Mouse (Mus musculus) adrenal gland, postnatal 36 days (tissue): Measurements from ENCODE around the gene Prss46. TPM values are rescaled to one million over a fixed set of nuclear protein-coding genes. Genes with fewer than 3 reads are reported as not detected.

Experiments
- DNase-seq, 2 experiments: peaks; one replicate each; pipeline ENCODE4 v3.0.0; 2021; ENCODE audit warnings: mixed read lengths in 1 of 2
- total RNA-seq, 2 experiments: library from RNA; stranded (reverse); gene quantifications; 2 replicates each; pipeline ENCODE4 v1.2.3; 2021

Gene Prss46
- total RNA-seq, 2 experiments from 2014 or later = not detected

DNA sequence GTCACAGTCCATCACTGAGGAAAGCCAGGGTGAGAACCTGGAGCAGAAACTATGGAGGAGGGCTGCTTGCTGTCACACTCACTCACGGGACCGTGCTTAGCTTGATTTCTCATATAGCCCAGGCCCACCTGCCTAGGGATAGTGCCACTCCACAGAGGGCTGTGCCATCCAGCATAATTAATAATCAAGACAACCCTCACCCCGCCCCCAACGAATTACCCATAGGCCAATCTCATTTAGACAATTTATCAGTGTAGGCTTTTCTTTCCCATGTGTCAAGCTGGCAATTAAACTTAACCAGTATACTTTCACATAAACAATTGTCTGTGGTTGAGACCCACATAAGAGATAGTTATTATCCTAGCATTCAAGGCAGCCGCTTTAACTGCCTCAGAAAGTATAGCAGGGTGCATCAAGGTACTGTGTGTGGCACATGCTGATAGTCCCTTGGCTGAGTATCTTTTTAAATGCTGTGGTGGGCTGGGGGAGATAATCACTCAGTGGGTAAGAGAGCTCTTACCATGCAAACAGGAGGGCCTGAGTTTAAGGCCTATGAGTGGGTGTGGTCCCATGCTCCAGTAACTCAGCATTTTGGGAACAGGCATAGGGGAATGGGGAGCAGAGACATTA lies 14.8 kb downstream of the Prss46 start:
- DNase-seq = no peak

DNA sequence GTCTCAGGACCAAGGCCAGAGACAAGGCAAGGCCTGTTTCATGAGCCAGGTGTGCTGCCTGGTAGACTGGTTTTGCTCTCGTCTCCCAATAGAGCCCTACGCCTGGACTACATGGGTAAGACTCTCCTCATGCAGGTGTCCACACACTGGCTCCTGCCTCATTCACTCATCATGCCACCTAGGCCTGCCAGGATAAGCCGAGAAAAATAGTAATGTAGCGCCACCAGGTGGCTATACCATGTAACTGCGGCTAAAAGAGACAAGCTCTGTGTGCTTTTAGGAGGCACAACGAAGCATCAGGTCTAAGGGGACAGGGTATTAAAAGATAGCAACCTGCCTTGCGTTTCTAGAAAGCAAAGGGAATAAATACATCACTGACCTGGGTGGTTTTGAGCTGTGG lies 26.7 kb downstream of the Prss46 start:
- DNase-seq = peak; percentile 62 to 65

DNA sequence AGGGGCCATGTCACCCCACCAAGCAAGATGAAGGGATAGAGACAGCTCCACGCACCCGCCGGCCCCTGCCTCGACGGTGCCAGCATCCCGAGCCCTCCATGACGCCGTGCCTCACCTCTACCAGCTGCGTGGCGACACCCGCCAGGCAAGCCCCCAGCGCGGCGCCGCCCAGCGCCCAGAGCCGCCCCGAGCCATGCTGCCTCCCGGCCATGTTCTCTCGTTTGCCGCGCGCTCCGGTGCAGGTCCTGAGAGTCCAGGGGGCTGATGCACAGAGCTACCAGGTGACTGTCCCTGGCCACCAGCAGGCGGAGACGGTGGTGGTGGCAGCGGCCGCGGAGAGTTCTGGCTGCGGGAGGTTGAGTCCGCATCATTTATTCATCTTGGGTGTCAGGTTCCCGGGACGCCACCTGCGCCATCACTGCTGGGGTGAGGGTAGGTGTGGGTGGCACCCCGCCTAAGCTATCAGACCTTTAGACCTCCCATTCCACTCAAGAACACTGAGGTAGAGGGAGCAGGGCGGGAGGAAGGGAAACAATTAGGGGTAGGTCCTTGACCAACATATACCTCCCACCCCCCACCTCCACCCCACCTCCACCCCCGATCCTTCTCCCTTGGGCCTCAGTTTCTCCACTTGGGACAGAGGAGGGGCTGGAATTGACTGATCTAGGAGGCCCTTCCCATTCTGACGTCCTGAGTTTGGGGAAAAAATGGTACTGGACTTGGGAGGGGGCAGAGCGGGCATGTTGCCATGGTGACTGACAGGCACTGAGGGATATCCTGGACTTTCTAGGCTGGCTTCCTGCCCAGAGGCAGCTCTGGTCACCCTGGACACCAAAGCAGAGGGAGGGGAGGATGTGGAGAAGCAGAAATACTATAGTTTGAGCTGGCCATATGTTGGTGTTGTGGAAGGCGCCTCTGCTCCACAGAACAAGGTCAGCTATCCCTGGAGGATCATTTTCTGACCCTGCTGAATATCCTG lies 29.7 kb downstream of the Prss46 start:
- DNase-seq = peak; percentile 61 to 72

DNA sequence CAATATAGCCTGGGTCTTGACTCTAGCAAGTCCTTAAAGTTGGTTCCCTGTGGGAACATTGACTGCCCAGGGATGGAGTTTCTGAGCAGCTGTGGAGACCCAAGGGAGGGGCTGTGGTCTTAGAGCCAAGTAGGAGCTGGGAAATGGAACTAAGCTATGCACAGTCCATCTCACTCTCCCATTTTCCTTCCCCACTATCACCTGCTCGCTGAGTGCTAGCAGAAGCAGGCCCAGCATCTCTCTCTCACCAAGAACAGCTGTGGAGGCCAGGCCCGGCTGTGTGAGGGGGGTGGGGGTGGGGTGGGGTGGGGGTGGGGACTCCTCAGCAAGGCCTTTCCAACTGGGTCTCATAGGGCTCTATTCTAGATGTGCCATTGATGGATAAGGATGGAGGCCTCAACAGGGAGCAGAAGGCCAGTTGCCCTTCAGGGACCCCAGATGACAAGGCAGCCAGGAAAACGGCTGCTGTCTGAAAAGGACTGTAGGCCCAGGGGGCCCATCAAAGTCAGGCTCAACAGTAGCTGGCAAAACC lies 30.4 kb downstream of the Prss46 start:
- no peak for DNase-seq

DNA sequence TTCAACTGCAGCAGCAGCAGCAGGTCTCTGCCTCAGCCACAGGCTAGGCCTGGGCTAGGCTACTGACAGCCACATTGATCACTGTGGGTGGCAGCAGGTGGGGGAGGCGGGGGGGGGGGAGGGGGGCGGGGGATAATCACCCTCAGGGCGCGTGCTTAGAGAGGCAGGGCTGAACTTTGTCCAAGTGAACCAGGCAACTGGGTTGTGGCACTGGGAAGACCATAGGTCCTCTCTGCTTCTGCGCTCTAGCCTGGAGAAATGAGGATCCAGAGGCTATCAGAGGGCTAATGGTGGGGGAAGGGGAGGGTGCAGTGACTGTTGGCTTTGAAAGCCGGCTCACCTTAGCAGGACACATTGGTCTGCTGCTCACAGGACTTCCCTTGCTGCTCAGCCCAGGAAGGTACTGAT lies 31.0 kb downstream of the Prss46 start:
- DNase-seq = peak in 1 of 2 experiments; percentile 28

DNA sequence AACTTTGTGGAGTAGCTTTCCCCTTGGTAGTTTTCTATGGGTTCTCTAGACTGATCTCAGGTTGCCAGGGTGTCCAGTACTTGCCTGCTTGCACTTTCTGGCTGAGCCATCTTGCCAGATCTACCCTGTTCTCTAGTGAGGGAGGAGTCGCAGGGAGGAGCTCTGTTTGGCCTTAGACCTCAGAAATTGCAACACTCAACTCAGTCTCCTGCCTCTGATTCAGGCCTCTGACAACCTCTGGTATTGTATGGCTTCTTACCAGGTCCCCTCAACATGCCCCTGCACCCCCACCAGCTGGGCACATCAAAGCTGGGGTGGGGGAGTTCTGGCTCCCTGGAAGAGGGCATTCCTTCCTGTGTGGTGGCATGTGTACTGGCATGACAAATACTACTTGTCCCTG lies 33.0 kb downstream of the Prss46 start:
- peak; percentile 25 to 37 for DNase-seq

DNA sequence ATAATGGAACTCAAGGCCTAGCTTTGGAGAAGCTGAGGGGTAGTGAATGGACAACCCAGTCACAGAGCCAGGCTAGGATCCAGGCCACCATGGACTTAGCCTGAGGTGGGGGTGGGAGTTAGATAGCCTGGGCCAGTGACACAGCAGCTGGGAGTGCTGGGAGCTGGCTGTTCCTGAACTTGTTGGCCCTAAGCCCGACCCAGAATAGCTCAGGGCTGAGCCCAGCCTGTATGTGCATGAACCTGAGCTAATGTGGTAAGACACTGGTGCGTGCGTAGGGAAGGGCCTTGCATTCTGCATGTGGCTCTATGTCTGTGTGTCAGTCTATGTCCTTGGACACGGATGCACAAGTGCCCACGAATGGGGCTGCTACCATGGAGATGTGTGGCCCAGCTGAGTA lies 33.6 kb downstream of the Prss46 start:
- DNase-seq = peak; percentile 69 to 86

DNA sequence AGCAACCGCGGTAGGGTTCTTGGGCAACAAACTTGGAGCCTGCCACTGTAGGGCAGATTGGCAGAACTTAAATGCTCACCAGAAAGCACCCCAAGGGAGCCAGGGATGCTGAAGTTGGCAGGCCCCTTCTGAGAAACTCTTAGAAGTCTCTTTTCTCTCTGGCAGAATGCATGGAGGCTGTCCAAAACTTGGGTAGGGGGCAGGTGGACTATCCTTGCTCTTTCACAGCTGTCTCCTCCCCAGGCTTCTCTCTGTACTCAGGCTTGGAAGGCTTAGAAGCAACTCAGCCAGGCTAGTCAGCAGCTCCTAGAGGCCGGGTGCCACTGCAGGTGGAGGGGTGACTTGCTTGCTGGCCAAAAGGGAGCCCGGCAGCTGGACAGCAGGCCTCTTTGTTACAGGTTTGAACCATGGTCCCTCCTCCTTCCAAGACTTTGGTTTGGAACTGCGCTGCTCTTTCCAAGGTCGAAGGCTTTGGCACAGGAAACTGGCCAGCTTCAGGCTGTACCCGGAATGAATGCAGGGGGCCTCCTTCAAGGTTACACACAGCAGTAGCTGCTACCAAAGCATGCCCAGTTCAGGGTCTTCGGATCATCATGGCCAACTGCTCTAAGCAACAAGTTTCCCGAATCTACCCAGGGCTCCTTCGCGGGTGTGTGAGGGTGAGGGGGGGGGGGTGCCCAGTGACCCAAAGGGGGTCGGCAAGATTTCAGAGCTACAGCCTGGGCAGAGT lies 35.0 kb downstream of the Prss46 start, which contains the start of gene Als2cl:
Gene Als2cl (plus strand): TSS at position 680 of the 730 bp plus-strand sequence.
- DNase-seq = peak; percentile 48 to 72

DNA sequence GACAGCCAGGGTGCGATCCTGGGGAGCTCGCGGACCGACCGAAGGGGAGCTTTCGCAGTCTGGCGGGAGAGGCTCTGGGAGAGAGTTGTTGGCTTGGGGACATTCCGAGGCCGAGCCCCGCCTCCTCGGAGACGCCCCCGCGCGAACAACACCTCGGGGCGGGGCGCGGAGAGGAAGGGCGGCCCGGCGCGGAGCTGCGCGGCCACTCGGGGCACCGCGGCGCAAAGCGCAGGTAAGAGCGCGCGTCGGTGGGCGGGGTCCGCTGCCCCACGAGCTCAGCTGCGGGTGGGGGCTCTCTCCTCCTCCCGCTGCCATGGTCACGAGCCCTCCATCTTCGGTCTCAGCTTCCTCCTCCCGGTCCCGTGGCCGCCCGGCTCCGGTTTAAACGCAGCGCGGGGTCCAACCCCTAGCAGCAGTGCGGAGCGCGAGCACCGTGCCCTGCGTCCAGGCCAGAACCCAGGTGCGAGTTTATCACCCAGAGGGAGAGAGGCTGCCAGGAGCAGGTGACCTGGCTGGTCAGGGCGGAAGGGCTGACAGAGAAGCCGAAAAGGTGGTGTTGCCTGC lies 35.8 kb downstream of the Prss46 start, which contains the start of gene Tmie:
Gene Tmie (minus strand): TSS at position 116 of the 564 bp plus-strand sequence.
- DNase-seq = peak; percentile 85 to 92

DNA sequence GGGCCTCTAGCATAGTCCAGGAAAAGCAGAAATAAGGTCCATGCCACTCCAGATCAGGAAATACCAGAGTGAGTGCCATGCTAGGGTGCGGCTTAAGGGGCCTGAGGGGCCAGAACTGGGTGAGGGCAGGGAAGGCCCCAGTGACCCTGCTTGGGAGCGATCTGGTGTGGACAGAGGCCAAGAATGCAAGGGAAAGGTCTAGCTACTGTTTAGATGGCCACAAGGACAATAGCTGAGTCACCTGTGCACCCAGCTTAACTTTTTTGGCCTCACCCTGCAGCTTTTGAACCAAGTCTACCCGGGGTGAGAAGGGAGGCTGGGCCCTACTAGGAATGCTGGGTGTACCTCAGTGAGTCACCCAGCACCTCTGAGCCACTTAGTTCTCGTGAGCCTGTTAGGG lies 36.5 kb downstream of the Prss46 start:
- DNase-seq = peak; percentile 43 to 54

DNA sequence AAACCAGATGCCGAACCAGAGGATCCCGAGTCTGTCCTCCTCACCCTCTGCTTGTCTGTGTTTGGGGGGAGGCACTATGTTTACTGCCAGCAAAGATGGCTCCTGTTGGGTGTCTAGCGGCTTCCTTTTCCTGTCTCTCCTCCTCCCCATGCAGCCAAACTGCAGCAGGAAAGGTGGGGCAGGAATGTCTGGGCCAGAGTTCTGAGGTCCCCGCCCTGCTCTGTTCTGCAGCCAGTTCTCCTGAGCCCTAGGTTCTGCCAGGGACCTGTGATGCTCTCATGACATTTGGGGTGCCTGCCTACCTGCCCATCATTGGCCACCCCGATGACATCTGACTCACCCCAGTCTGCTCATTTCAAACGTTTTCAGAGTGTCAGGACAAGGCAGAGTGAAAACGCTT lies 37.6 kb downstream of the Prss46 start:
- DNase-seq = peak; percentile 35 to 39

DNA sequence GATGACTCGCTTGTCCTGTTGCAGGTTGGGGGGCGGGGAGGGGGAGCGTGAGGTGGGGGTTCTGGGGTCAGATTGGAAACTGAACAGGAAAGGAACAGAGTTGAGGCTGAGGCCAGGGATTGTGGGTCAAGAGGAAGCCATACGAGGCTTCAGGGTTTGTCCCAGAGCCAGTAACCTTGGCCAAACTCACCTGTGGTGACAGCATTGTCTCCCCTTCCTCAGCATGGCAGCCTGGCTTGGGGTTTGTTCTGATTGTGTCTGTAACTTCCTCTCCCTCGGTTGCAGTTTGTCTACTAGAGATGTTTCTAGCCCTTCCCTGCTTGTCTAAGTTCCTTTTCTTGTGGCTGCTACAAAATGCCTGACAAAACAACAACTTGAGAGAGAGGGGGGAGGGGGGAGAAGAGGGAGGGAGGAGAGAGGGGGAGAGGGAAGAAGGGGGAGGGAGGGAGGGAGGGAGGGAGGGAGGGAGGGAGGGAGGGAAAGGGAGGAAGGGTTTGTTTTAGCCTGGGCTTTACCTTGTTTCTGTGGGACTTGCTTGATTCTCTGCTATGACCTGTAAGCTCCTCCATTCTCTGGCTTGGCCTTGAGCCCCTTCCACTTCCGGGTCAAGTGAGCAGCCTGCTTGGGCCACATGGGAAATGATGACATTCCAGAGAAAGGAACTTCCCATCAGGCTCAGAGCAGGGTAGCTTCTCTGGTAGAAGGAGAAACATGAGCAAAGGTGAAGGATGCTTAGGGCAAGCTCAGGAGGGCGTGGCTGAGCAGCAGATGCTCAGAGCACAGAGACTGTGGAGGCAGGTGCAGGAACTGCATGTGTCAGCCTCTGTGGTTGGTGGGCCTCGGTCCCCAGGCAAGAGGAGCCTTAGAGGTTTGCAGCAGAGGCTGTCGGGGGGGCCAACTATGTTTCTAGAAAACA lies 43.3 kb downstream of the Prss46 start:
- DNase-seq = no peak

DNA sequence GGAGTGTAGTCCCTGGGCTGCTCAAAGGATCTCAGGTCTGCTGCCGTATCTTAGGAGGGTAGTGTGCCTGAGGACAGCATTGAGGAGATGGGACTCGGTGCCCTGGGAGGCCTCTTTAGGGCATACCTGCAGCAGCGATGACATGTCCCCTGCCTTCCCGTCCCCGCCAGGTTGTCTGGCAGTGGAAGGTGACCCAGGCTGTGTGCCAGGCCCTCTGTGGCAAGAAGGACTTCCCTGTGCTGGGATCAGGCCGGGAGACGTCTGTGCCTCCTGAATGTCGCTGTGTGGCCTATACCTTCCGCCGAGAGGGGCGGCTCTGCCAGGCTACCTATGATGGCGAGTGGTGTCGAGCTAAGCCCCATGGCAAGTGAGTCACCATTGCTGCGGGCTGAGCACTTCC lies 44.6 kb downstream of the Prss46 start:
- DNase-seq = no peak

DNA sequence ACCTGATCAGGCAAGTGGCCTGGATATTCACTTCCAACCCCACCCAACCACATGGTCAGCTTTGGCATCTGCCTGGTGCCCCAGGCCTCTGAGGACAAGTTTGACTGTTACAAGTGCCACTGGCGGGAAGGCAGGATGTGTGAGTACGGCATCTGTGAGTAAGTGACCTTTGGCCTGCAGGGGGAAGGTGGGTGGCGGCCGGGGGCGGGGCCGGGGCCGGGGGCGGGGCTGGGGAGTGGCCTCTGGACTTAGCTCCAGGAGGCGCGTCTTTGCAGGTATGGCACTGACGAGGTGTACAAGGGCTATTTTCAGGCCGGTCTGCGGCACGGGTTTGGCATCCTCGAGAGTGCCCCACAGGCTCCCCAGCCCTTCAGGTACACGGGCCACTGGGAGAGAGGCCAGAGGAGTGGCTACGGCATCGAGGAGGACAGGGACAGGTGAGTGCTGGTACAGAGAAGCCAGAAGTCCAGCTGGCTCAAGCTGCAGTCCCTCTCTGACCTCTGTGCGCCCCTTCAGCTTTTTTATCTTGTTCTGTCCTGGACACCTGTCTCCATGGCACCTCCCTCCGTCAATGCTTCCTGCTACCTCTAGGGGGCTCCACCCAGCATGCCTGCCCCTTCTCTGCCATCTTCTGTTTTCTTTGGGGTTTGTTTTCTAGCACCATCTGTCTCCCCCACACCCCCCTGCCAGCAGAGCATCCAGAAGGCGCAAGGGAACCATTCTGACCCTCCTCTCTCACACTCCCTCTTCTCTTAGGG lies 45.9 kb downstream of the Prss46 start:
- DNase-seq = no peak

DNA sequence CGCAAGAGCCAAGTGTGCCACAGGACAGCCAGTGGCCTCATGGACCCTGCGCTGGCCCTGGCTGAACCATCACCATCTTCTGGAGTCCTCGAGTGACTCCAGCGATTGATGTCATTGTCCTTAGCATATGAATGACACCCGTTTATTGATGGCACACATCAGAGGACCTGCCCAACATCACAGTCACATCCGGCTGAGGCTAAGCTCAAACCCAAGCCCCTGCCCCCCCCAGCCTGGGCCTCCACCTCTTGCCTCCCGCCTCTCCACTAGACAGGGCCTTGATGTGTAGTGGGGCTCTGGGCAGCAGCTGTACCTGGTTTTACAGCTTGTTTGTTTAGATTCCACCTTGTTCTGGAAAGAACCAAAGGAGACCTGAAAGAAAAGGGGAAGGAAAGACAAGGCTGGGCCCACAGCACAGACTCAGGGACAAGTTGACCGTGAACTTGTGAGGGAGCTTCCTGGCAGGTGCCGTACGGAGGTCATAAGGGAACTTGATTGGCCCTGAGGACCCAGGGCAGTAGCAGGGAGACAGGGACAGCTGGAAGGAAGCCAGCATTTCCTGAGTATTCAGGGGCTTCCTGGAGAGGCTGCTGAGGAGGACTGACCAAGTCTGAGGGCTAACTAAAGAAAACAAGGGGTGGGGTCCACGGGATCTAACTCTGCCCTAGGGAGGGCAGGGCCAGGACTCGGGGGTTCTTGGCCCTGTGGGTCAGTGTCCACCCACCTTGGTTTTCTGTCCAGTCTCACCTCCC lies 46.9 kb downstream of the Prss46 start:
- peak in 1 of 2 experiments; percentile 34 for DNase-seq

DNA sequence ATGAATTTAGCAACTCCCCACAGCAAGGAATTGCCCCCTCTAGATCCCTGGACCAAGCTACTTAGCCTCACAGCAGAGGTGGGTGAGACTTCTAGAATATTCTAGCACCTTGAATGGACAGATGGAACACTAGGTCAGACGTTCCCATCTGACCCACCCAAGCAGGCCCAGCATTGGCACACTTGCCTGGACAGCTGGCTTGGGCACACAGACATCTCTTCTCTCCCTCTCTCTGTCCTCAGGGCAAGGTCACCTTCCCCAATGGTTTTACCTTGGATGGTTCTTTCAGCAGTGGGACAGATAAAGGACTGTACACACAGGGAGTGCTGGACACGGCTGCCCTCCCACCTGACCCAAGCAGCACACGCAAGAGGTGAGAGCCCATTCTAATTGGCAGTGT lies 48.2 kb downstream of the Prss46 start:
- no peak for DNase-seq

DNA sequence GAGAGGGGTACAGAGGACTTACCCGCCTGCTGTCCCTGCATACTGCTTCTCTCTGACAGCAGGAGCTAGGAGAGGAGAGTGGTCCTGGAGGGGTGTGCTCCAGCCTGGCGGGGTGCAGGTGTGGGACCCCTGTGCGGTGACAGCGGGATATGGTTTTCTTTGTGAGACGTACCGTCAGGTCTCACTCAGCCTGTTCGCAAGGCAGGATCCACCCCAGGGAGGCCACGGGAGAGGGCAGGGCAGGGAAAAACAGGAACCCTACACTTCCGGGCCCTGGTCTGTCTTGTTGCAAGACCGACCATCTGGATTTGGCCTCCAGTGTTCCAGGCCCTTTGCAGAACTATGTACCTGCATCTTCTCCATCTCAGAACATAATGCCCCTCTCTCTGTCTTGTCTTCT lies 49.1 kb downstream of the Prss46 start:
- no peak for DNase-seq

DNA sequence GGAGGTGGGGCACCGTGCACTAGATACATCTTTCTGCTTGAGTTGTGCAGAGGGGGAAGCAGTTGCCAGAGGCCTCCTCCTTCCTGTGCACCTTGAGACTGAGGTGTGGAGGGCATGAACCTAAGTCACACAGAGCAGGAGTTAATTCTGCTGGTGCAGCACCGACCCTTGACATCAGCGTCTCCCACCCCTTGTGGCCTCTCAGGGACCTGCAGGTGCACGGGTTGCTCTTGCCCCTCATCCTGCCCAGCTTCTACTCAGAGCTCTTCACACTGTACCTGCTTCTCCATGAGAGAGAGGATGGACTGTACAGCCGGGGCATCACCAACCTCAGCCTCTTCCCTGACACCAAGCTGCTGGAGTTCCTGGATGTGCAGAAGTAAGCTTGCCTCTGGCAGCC lies 51.2 kb downstream of the Prss46 start:
- no peak for DNase-seq

DNA sequence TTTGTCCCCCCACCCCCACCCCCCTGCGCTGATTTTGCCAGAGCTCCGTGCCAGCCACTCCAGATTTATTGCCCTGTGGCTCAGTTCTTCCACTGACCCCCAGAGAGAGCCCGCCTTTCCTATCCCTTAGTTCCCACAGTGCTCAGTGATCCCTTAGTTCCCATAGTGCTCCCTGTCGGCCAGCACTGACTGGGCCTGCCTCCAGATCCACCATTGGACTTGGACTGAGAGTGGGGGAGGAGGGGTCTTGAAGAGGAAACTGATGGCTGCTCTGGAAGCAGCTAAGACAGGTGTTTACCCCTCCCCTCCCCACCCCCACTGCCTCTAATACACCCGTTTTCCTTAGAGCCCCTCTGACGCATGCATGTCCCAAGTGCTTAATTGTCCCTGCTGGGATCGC lies 51.7 kb downstream of the Prss46 start:
- DNase-seq = no peak
